Mouse (Mus musculus): Measurements from ENCODE around the gene Olfr223.

DNA sequence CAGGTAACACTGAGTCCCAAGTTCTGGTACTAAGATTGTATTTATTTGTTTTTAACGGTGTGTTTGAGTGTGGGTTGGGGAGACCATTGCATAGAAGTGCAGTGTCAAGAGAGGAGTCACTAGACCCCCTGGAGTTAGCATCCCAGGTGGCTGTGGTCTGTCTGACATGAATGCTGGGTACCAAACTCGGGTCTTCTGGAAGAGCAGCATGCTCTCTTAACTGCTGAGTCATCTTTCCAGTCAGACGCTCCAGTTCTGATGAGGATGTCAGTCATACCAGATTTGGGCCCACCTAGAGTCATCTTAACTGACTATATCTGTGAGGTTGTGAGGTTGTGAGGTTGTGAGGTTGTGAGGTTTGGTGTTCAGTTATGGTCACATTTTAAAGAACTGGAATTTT is 32.2 kb downstream of the Olfr223 start:
- TF ChIP-seq CTCF (IDR thresholded peaks at IDR 0.05; ENCODE audit: control insufficient read depth, insufficient read depth, low read length), result no peak
- no peak for TF ChIP-seq POLR2A (IDR thresholded peaks at IDR 0.05; ENCODE audit: borderline replicate concordance, control insufficient read depth, low read depth, low read length)

Data from bone marrow, adult 2 months (tissue).